Mouse (Mus musculus) megakaryocyte progenitor cell, adult 5-6 weeks (primary cell): ENCODE measurements around the gene Depp1. TPM values are rescaled to one million over a fixed set of nuclear protein-coding genes. Genes with fewer than 3 reads are reported as not detected.
A peak's percentile ranks its signal among the peaks of the same experiment; 100 is the strongest.

ENCODE experiments used
- ATAC-seq: replicated peaks from 2 replicates; pipeline ENCODE4 v1.8.0; 2016; ENCODE audit warnings: mild to moderate bottlenecking, moderate TSS enrichment, inconsistent platforms; ENCODE audit not compliant: poor library complexity
- total RNA-seq, 2 experiments: library from RNA; stranded (forward) in 1 of 2; stranded (reverse) in 1 of 2; fragments of 157-497, 149-512 nt in 1 of 2; fragments of 200-1000 nt in 1 of 2; gene quantifications; 2 replicates each; pipeline versions ENCODE4 v1.2.3 to v1.2.4; 2015 to 2017

The Depp1 gene
- total RNA-seq, 2 experiments from 2014 or later: 0.08 to 0.44 TPM

GRCm38 (mm10) chr6:116677321-116677720 lies 26.9 kb downstream of the Depp1 start:
- no peak for ATAC-seq

- ATAC-seq: peak; percentile 78
Observed at GRCm38 (mm10) chr6:116679563-116680288, 29.3 kb downstream of the Depp1 start.

- peak; percentile 85 for ATAC-seq
Observed at GRCm38 (mm10) chr6:116682317-116682716, 31.9 kb downstream of the Depp1 start.

GRCm38 (mm10) chr6:116693639-116694038 lies 43.2 kb downstream of the Depp1 start:
- ATAC-seq: no peak

GRCm38 (mm10) chr6:116694346-116694745 lies 43.9 kb downstream of the Depp1 start:
- ATAC-seq: no peak

- ATAC-seq: peak; percentile 67
Observed at GRCm38 (mm10) chr6:116697413-116697812, 47.0 kb downstream of the Depp1 start.

GRCm38 (mm10) chr6:116697896-116698425 lies 47.6 kb downstream of the Depp1 start:
- no peak for ATAC-seq

- ATAC-seq: peak; percentile 58
Observed at GRCm38 (mm10) chr6:116700821-116701220, 50.4 kb downstream of the Depp1 start.

Other genes starting within 250 kb of the Depp1 start
- 8.1 and 9.5 TPM in 2 replicates for gene Alox5, start 189.4 kb upstream of the Depp1 start, total RNA-seq (2015)
- 5.9 and 12.3 TPM in 2 replicates for gene Alox5, start 189.4 kb upstream of the Depp1 start, total RNA-seq (2017)
- gene Olfr211, start 161.5 kb upstream of the Depp1 start, total RNA-seq (2015): not detected in 2 replicates
- gene Olfr211, start 161.5 kb upstream of the Depp1 start, total RNA-seq (2017): not detected in 2 replicates
- gene Olfr212, start 144.1 kb upstream of the Depp1 start, total RNA-seq (2015): 0.07 and 0.20 TPM in 2 replicates
- not detected in 2 replicates for gene Olfr212, start 144.1 kb upstream of the Depp1 start, total RNA-seq (2017)
- not detected in 2 replicates for gene Olfr213, start 112.2 kb upstream of the Depp1 start, total RNA-seq (2015)
- gene Olfr213, start 112.2 kb upstream of the Depp1 start, total RNA-seq (2017): not detected in 2 replicates
- 0.67 and 0.98 TPM in 2 replicates for gene Gm5580, start 99.5 kb upstream of the Depp1 start, total RNA-seq (2015)
- 0.29 and 0.30 TPM in 2 replicates for gene Gm5580, start 99.5 kb upstream of the Depp1 start, total RNA-seq (2017)
- gene Olfr214, start 96.4 kb upstream of the Depp1 start, total RNA-seq (2015): not detected in 2 replicates
- gene Olfr214, start 96.4 kb upstream of the Depp1 start, total RNA-seq (2017): not detected in 2 replicates
- not detected in 2 replicates for gene Olfr215, start 66.4 kb upstream of the Depp1 start, total RNA-seq (2015)
- not detected in 2 replicates for gene Olfr215, start 66.4 kb upstream of the Depp1 start, total RNA-seq (2017)
- 129 and 134 TPM in 2 replicates for gene Zfp422, start 21.6 kb upstream of the Depp1 start, total RNA-seq (2015)
- gene Zfp422, start 21.6 kb upstream of the Depp1 start, total RNA-seq (2017): 58.4 and 63.3 TPM in 2 replicates
- gene Rassf4, start 23.3 kb downstream of the Depp1 start, total RNA-seq (2015): 44.9 and 57.1 TPM in 2 replicates
- 35.8 and 40.9 TPM in 2 replicates for gene Rassf4, start 23.3 kb downstream of the Depp1 start, total RNA-seq (2017)
- 0.12 and 0.17 TPM in 2 replicates for gene Tmem72, start 66.3 kb downstream of the Depp1 start, total RNA-seq (2015)
- under 0.01 and 0.03 TPM in 2 replicates for gene Tmem72, start 66.3 kb downstream of the Depp1 start, total RNA-seq (2017)